In genomic region chr11:23256803-23257704, GRCm38 (mm10) we compare ENCODE assay signal across 8 mouse cellular contexts. TPM values are rescaled to one million over a fixed set of nuclear protein-coding genes. Genes with fewer than 3 reads are reported as not detected.
DNase-seq lines count a peak whose midpoint lies in the region; ATAC-seq and TF ChIP-seq lines count a peak whose summit lies in the region.

No protein-coding gene starts in this region.

- peak overlapping the region; percentile 100 for H3K27ac ChIP-seq in embryonic facial prominence, embryonic 13.5 days
- H3K27ac ChIP-seq in heart, adult 2 months = peak overlapping the region; percentile 96
- H3K27ac ChIP-seq in limb, embryonic 13.5 days = peak overlapping the region; percentile 100
- peak overlapping the region; percentile 100 for H3K27ac ChIP-seq in midbrain, embryonic 15.5 days
- peak overlapping the region; percentile 98 for H3K27ac ChIP-seq in spleen, adult 2 months (ENCODE audit: insufficient read depth, low read length)

- H3K4me3 ChIP-seq in embryonic facial prominence, embryonic 13.5 days = peak overlapping the region; percentile 97
- H3K4me3 ChIP-seq in heart, adult 2 months = peak overlapping the region; percentile 95
- peak overlapping the region; percentile 67 for H3K4me3 ChIP-seq in limb, embryonic 13.5 days
- peak overlapping the region; percentile 98 for H3K4me3 ChIP-seq in midbrain, embryonic 15.5 days
- H3K4me3 ChIP-seq in spleen, adult 2 months (ENCODE audit: extremely low read depth, insufficient read depth, insufficient read length) = peak overlapping the region; percentile 100

- H3K27me3 ChIP-seq in embryonic facial prominence, embryonic 13.5 days = no peaks in the 10 kb centered on the region
- no peaks in the 10 kb centered on the region for H3K27me3 ChIP-seq in heart, adult 2 months (ENCODE audit: control insufficient read depth, insufficient read depth, low read length)
- no peaks in the 10 kb centered on the region for H3K27me3 ChIP-seq in limb, embryonic 13.5 days
- no peaks in the 10 kb centered on the region for H3K27me3 ChIP-seq in midbrain, embryonic 15.5 days (replicated peaks)
- no peaks in the 10 kb centered on the region for H3K27me3 ChIP-seq in spleen, adult 2 months (ENCODE audit: control insufficient read depth, insufficient read depth, low read length)

- peaks cover 8% of the 10 kb centered on the region for H3K36me3 ChIP-seq in embryonic facial prominence, embryonic 13.5 days
- no peaks in the 10 kb centered on the region for H3K36me3 ChIP-seq in heart, adult 2 months (ENCODE audit: control insufficient read depth, insufficient read depth, low read length)
- peaks cover 8% of the 10 kb centered on the region for H3K36me3 ChIP-seq in limb, embryonic 13.5 days
- H3K36me3 ChIP-seq in midbrain, embryonic 15.5 days (replicated peaks) = no peaks in the 10 kb centered on the region
- no peaks in the 10 kb centered on the region for H3K36me3 ChIP-seq in spleen, adult 2 months (ENCODE audit: control insufficient read depth, insufficient read depth, low read length)

- no peaks in the 10 kb centered on the region for H3K9me3 ChIP-seq in embryonic facial prominence, embryonic 13.5 days
- H3K9me3 ChIP-seq in limb, embryonic 13.5 days = no peaks in the 10 kb centered on the region
- H3K9me3 ChIP-seq in midbrain, embryonic 15.5 days = no peaks in the 10 kb centered on the region

- no peak for ATAC-seq in embryonic facial prominence, embryonic 13.5 days (ENCODE audit: insufficient number of reproducible peaks, insufficient read depth, low FRiP score, low TSS enrichment, low read depth)
- ATAC-seq in limb, embryonic 13.5 days (ENCODE audit: low FRiP score, low read depth) = no peak
- no peak for ATAC-seq in midbrain, embryonic 15.5 days (replicated peaks)

- peak; percentile 76 for TF ChIP-seq POLR2A in heart, adult 2 months (IDR thresholded peaks at IDR 0.05; ENCODE audit: insufficient read depth, low read depth, low read length)
- TF ChIP-seq POLR2A in spleen, adult 2 months (IDR thresholded peaks at IDR 0.05; ENCODE audit: low read depth, low read length) = no peak

- H3K4me1 ChIP-seq in embryonic facial prominence, embryonic 13.5 days = peaks cover 25% of the 10 kb centered on the region
- H3K4me1 ChIP-seq in heart, adult 2 months (ENCODE audit: control insufficient read depth, insufficient read depth, low read length) = peaks cover 4% of the 10 kb centered on the region
- H3K4me1 ChIP-seq in limb, embryonic 13.5 days = peaks cover 21% of the 10 kb centered on the region
- H3K4me1 ChIP-seq in midbrain, embryonic 15.5 days = peaks cover 26% of the 10 kb centered on the region
- peaks cover 4% of the 10 kb centered on the region; the same call in 1 of the 2 replicates for H3K4me1 ChIP-seq in spleen, adult 2 months (ENCODE audit: control insufficient read depth, insufficient read depth, insufficient read length)

- no peak for TF ChIP-seq EP300 in heart, adult 2 months (IDR thresholded peaks at IDR 0.05; ENCODE audit: insufficient read depth, low read depth, low read length)

- no peak for TF ChIP-seq CTCF in heart, adult 2 months (IDR thresholded peaks at IDR 0.05)
- no peak for TF ChIP-seq CTCF in spleen, adult 2 months (IDR thresholded peaks at IDR 0.05; ENCODE audit: extremely low read depth, insufficient read depth, insufficient read length, insufficient replicate concordance)

- peak overlapping the region; percentile 88 for H3K4me2 ChIP-seq in embryonic facial prominence, embryonic 13.5 days
- peak overlapping the region; percentile 91 for H3K4me2 ChIP-seq in limb, embryonic 13.5 days (replicated peaks)
- H3K4me2 ChIP-seq in midbrain, embryonic 15.5 days = peak overlapping the region; percentile 75

- H3K9ac ChIP-seq in embryonic facial prominence, embryonic 13.5 days = peak overlapping the region; percentile 100
- peak overlapping the region; percentile 91 for H3K9ac ChIP-seq in heart, adult 2 months (ENCODE audit: low read depth, low read length)
- peak overlapping the region; percentile 100 for H3K9ac ChIP-seq in limb, embryonic 13.5 days
- peak overlapping the region; percentile 91 for H3K9ac ChIP-seq in midbrain, embryonic 15.5 days

- intact Hi-C loops in heart, adult 2 months (cut with DNase I) = loop anchor here (1.0 to 5.0 kb wide), 5 partner anchors 46 to 625 kb away; partner anchors contain the start of gene Fam161a

- peaks cover 3% of the 10 kb centered on the region for H3K79me2 ChIP-seq in heart, adult 2 months (replicated peaks; ENCODE audit: control insufficient read depth, insufficient read depth, low read length)

- peak; percentile 78 for DNase-seq in 3134 (ENCODE audit: extremely low read depth, insufficient read length, low spot score)
- DNase-seq in adrenal gland, postnatal 14 days = peak; percentile 83
- peak; percentile 81 to 88 for DNase-seq in heart, adult 2 months
- peak; percentile 67 to 69 for DNase-seq in kidney, adult 8-10 months
- DNase-seq in spleen, adult 2 months (ENCODE audit: low read depth in 1 of 2, low spot score in 2 of 2) = peak; percentile 78 to 81

- WGBS in embryonic facial prominence, embryonic 13.5 days = under 1% methylated on average over 48 of the region's 48 CpGs
- under 1% methylated on average over 48 of the region's 48 CpGs for whole genome bisulfite sequencing in heart, adult 2 months
- under 1% methylated on average over 48 of the region's 48 CpGs for WGBS in limb, embryonic 13.5 days
- WGBS in midbrain, embryonic 15.5 days = under 1% methylated on average over 48 of the region's 48 CpGs
- under 1% methylated on average over 48 of the region's 48 CpGs for WGBS in spleen, adult 2 months

RNA-seq across cellular contexts. Expression of gene Xpo1, which starts 1.2 kb away (rescaled TPM):
- 76.8 and 79.1 TPM in 2 replicates for total RNA-seq in adrenal gland, postnatal 14 days (2021)
- 105 and 111 TPM in 2 replicates for polyA plus RNA-seq in embryonic facial prominence, embryonic 13.5 days (2015; fragmentation: Nextera tagmentation; extraction: Ambion mirVana)
- 10 to 100 TPM; 31.8 to 36.2 TPM for total RNA-seq in heart, adult 2 months (2021)
- polyA plus RNA-seq in heart, adult 2 months (2012; rRNA removed) = 4.1 and 9.8 TPM in 2 replicates
- 102 and 116 TPM in 2 replicates for polyA plus RNA-seq in limb, embryonic 13.5 days (2015; fragmentation: Nextera tagmentation; extraction: Ambion mirVana)
- polyA plus RNA-seq in midbrain, embryonic 15.5 days (2015; fragmentation: Nextera tagmentation; extraction: Ambion mirVana) = 72.9 and 77.7 TPM in 2 replicates
- 3.9 and 4.5 TPM in 2 replicates for polyA plus RNA-seq in spleen, adult 2 months (2012; rRNA removed)

RNA-seq across cellular contexts. Expression of gene Usp34, which starts 49.6 kb away (rescaled TPM):
- 60.7 and 62.4 TPM in 2 replicates for total RNA-seq in adrenal gland, postnatal 14 days (2021)
- polyA plus RNA-seq in embryonic facial prominence, embryonic 13.5 days (2015; fragmentation: Nextera tagmentation; extraction: Ambion mirVana) = 27.9 and 41.1 TPM in 2 replicates
- total RNA-seq in heart, adult 2 months (2021) = 10 to 100 TPM; 33.5 to 38.3 TPM
- 8.0 and 16.5 TPM in 2 replicates for polyA plus RNA-seq in heart, adult 2 months (2012; rRNA removed)
- polyA plus RNA-seq in limb, embryonic 13.5 days (2015; fragmentation: Nextera tagmentation; extraction: Ambion mirVana) = 30.6 and 30.7 TPM in 2 replicates
- 29.0 and 32.6 TPM in 2 replicates for polyA plus RNA-seq in midbrain, embryonic 15.5 days (2015; fragmentation: Nextera tagmentation; extraction: Ambion mirVana)
- 4.9 and 5.6 TPM in 2 replicates for polyA plus RNA-seq in spleen, adult 2 months (2012; rRNA removed)
